Mouse (Mus musculus) heart, embryonic 16.5 days (tissue): ENCODE data around the gene Nodal. TPM values are rescaled to one million over a fixed set of nuclear protein-coding genes. Genes with fewer than 3 reads are reported as not detected.
"Not testable (repeated sequence)": the region's sequence is repeated elsewhere in the genome, so short reads cannot be mapped to it uniquely, and the experiment has no call there.

Source experiments
- ATAC-seq: fragments of 200-750 bp; cut with Nextera tagmentation; replicated peaks from 2 replicates; pipeline ENCODE4 v1.8.0; 2017; ENCODE audit warnings: moderate number of reproducible peaks; ENCODE audit not compliant: insufficient read depth, low FRiP score; ENCODE audit errors: extremely low read depth
- H3K27ac ChIP-seq: fragments of 300-500 bp; sonication (generic); 2 replicates; pipeline ENCODE4 v1.5.1; 2014; ENCODE audit warnings: mild to moderate bottlenecking, low read length, control low read depth, moderate library complexity
- H3K27me3 ChIP-seq: fragments of 300-500 bp; sonication (generic); 2 replicates; pipeline ENCODE4 v1.6.1; 2014; ENCODE audit warnings: low read length, mixed read lengths; ENCODE audit not compliant: control insufficient read depth, insufficient read depth
- H3K36me3 ChIP-seq: fragments of 300-500 bp; sonication (generic); 2 replicates; pipeline ENCODE4 v1.6.1; 2014; ENCODE audit not compliant: control insufficient read depth, insufficient read depth
- H3K4me1 ChIP-seq: fragments of 300-500 bp; sonication (generic); 2 replicates; pipeline ENCODE4 v1.6.1; 2014; ENCODE audit warnings: low read length, mixed read lengths; ENCODE audit not compliant: control insufficient read depth, insufficient read depth
- H3K4me2 ChIP-seq: fragments of 300-500 bp; sonication (generic); 2 replicates; pipeline ENCODE4 v1.6.1; 2014; ENCODE audit warnings: low read depth, mild to moderate bottlenecking, control low read depth, low read length
- H3K4me3 ChIP-seq: fragments of 300-500 bp; sonication (generic); 2 replicates; pipeline ENCODE4 v1.5.1; 2014; ENCODE audit warnings: mild to moderate bottlenecking, control low read depth, low read length
- H3K9ac ChIP-seq: fragments of 300-500 bp; sonication (generic); 2 replicates; pipeline ENCODE4 v1.6.1; 2014; ENCODE audit warnings: low read length, control low read depth
- H3K9me3 ChIP-seq: fragments of 300-500 bp; sonication (generic); replicated peaks from 2 replicates; pipeline ENCODE4 v1.6.1; 2016; ENCODE audit warnings: low read length; ENCODE audit not compliant: control insufficient read depth
- WGBS: fragments of 180-500 bp; shearing (Covaris S2); extraction: QIAGEN DNeasy Blood & Tissue Kit; methylation state at CpG from one replicate; pipeline ENCODE4 v1.1.7; 2014; 5-methylcytosine and 5-hydroxymethylcytosine counted together
- polyA plus RNA-seq: library from polyadenylated mRNA; unstranded; fragments of >200 nt; fragmentation: Nextera tagmentation; extraction: Ambion mirVana; gene quantifications from 2 replicates; pipeline ENCODE4 v1.2.1, GENCODE M21; 2015

Nodal gene
- polyA plus RNA-seq, 1 experiment from 2014 or later = 0.14 TPM

GRCm38 (mm10) chr10:61451931-61452617 lies 34.3 kb downstream of the Nodal start:
- Histone ChIP-seq H3K9me3 (no peaks in the 10 kb centered on the region), H3K4me1 (peaks cover 31% of the 10 kb centered on the region), H3K4me3 (peak overlapping the region; percentile 98), H3K36me3 (peaks cover 9% of the 10 kb centered on the region), H3K27ac (peak overlapping the region; percentile 82), H3K9ac (peak overlapping the region; percentile 95), H3K27me3 (no peaks in the 10 kb centered on the region), H3K4me2 (peak overlapping the region; percentile 93)
- peak; percentile 43 for ATAC-seq
- under 1% methylated on average over 52 of the region's 62 CpGs for WGBS

GRCm38 (mm10) chr10:61452645-61453044 lies 34.9 kb downstream of the Nodal start, which contains the start of gene Eif4ebp2:
Eif4ebp2 (minus strand) TSS chr10:61452661.
- ATAC-seq = peak; percentile 99
- Histone ChIP-seq H3K4me3 (peak within 1 kb of the TSS; percentile 98), H3K27me3 (no peaks in the 10 kb centered on the region), H3K27ac (peak within 1 kb of the TSS; percentile 82), H3K4me1 (peaks cover 25% of the 10 kb centered on the region), H3K9ac (peak within 1 kb of the TSS; percentile 95), H3K9me3 (no peaks in the 10 kb centered on the region), H3K36me3 (peaks cover 6% of the 10 kb centered on the region), H3K4me2 (peak within 1 kb of the TSS; percentile 93)
- 1% methylated on average over 21 of the region's 36 CpGs for WGBS

DNA sequence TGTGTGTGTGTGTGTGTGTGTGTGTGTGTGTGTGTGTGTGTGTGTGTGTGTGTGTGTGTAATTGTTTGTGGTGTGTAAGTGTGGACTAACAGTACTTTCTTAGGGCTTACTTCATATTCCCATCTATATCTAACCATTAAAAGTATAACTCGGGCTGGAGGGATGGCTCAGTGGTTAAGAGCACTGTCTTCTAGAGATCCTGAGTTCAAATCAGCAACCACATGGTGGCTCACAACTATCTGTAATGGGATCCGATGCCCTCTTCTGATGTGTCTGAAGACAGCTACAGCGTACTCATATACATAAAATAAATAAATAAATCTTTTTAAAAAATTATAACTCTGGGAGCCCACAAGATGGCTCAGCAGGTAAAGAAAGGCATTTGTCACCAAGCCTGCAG lies 35.4 kb downstream of the Nodal start:
- 63% methylated on average over 3 of the region's 3 CpGs for WGBS

DNA sequence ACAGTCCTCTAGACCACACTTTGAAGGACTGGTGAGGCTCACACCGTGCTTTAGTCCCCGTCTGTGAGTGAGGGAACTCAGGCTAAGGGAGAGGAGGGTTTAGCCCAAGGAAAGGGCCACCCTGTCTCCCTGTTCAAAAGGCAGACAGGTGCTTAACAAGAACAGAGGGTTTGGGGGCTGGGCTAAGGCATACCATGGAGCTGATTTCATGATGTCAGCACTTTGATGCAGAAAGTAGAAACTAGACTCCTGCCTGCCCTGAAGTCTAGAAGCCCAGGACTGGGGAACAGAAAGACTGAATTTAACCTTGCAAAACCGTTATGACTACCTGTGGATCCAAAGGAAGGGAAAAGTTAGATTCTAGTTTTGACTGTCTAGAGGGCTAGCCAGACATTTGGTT lies 39.4 kb downstream of the Nodal start:
- Histone ChIP-seq H3K9me3 (no peaks in the 10 kb centered on the region), H3K4me3 (no peak overlapping the region), H3K27me3 (no peaks in the 10 kb centered on the region), H3K27ac (no peak overlapping the region), H3K4me2 (no peak overlapping the region), H3K9ac (no peak overlapping the region), H3K36me3 (no peaks in the 10 kb centered on the region), H3K4me1 (no peaks in the 10 kb centered on the region)
- 63% methylated on average over 3 of the region's 3 CpGs for WGBS
- no peak for ATAC-seq

More for the DNA sequence above, 35.4 kb downstream of the Nodal start:
- not testable (repeated sequence) for H3K4me3 ChIP-seq, H3K27ac ChIP-seq, H3K9ac ChIP-seq, ATAC-seq, H3K36me3 ChIP-seq, H3K9me3 ChIP-seq, H3K4me2 ChIP-seq, H3K27me3 ChIP-seq
- peaks cover 20% of the 10 kb centered on the region for H3K4me1 ChIP-seq

DNA sequence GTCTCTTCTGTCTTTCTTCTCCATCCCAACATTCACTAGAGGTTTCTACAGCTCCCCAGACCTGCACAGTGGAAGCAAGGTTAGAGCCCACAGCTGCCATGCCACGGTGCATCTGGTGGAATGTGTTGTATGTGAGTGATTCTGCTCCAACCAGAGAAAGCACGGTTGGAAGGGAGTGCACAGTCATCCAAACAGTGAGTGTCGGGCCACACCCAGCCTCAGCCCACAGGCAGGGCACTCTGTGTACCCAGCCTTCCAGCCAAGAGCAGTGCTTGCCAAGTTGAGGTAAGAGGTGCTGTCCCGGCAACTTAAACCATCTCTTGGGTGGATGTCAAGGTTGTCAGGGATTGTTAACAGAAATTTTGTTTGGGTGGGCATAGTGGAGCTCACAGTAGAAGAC lies 47.2 kb downstream of the Nodal start:
- Histone ChIP-seq H3K36me3 (no peaks in the 10 kb centered on the region), H3K9ac (no peak overlapping the region), H3K27me3 (no peaks in the 10 kb centered on the region), H3K9me3 (no peaks in the 10 kb centered on the region), H3K27ac (no peak overlapping the region), H3K4me1 (no peaks in the 10 kb centered on the region), H3K4me3 (no peak overlapping the region), H3K4me2 (no peak overlapping the region)
- ATAC-seq = no peak
- WGBS = 66% methylated on average over 4 of the region's 4 CpGs

DNA sequence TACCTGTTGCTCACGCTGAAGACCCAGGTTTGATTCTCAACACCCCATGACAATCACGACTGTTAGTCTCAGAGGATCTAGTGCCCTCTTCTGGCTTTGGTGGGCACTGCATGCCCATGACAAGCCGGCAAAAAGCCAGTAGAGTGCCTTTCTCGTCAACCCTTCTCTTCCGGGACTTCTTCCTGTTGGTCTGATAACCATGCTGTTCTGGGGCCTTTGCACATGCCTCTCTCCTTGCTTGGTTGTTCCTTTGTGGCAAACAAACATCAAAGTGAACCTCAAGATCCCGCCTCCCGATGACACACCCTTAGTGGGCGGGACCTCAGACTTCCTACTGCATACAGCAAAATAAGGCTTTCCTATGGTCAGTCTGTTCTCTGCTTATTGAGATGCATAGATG lies 48.5 kb downstream of the Nodal start:
- no peaks in the 10 kb centered on the region for H3K4me1 ChIP-seq
- H3K9ac ChIP-seq = no peak overlapping the region
- no peaks in the 10 kb centered on the region for H3K27me3 ChIP-seq
- H3K9me3 ChIP-seq = no peaks in the 10 kb centered on the region
- H3K4me3 ChIP-seq = no peak overlapping the region
- no peak overlapping the region for H3K4me2 ChIP-seq
- 64% methylated on average over 8 of the region's 8 CpGs for WGBS
- H3K27ac ChIP-seq = no peak overlapping the region
- no peaks in the 10 kb centered on the region for H3K36me3 ChIP-seq
- ATAC-seq = no peak

DNA sequence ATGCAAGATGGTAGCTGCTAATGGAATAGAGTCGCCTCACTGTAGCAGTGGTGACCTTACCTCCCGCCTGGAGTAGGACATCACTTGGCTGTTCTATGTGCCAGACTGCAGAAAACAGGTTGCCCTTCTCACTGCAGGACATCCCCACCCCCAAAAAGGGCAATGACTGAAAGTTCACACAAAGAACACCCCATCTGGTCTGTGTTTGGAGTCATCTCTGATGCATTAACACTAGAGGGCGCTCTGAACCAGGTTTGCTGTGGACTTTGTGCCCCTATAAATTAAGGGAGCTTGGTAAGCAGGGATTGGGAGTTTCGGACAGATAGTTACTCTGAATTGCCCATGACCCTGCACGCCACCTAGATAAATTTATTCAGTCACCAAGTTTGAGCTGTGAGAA lies 49.1 kb downstream of the Nodal start:
- Histone ChIP-seq H3K27me3 (no peaks in the 10 kb centered on the region), H3K27ac (no peak overlapping the region), H3K4me1 (no peaks in the 10 kb centered on the region), H3K4me2 (no peak overlapping the region), H3K9ac (no peak overlapping the region), H3K36me3 (no peaks in the 10 kb centered on the region), H3K4me3 (no peak overlapping the region), H3K9me3 (no peaks in the 10 kb centered on the region)
- ATAC-seq = no peak
- 24% methylated on average over 5 of the region's 5 CpGs for WGBS

GRCm38 (mm10) chr10:61468900-61469299 lies 51.1 kb downstream of the Nodal start:
- no peak overlapping the region for H3K4me2 ChIP-seq
- ATAC-seq = no peak
- H3K4me3 ChIP-seq = no peak overlapping the region
- no peaks in the 10 kb centered on the region for H3K9me3 ChIP-seq
- no peaks in the 10 kb centered on the region for H3K27me3 ChIP-seq
- peaks cover 4% of the 10 kb centered on the region for H3K4me1 ChIP-seq
- H3K9ac ChIP-seq = no peak overlapping the region
- H3K36me3 ChIP-seq = no peaks in the 10 kb centered on the region
- 56% methylated on average over 7 of the region's 7 CpGs for WGBS
- H3K27ac ChIP-seq = no peak overlapping the region

DNA sequence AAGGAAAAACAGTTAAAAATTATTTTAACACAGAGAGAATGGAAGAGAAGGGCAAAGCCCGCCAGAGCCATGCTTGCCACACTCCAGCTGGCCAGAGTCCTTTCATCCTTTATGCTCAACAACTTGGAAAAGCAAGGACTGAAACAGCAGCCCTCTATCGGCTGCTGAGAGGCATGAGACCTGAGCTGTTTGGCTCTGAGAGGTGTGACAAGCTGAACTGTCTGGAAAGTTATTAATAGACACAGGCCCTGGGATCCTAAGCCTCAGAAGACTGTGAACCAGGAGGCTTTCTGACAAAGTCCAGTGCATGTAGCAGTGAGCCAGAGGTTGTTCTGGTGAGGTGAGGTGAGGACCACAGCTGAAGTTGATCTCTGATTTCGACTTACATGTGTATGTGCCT lies 55.9 kb downstream of the Nodal start:
- H3K27ac ChIP-seq = peak overlapping the region; percentile 85

More for the DNA sequence above, 55.9 kb downstream of the Nodal start:
- Histone ChIP-seq H3K4me2 (0 out of 2 replicates have a peak overlapping the region, but pooled peaks have one; percentile 4), H3K27me3 (no peaks in the 10 kb centered on the region), H3K9ac (peak overlapping the region; percentile 28; the same call in 1 of the 2 replicates), H3K4me3 (no peak overlapping the region), H3K36me3 (no peaks in the 10 kb centered on the region), H3K4me1 (peaks cover 22% of the 10 kb centered on the region), H3K9me3 (no peaks in the 10 kb centered on the region)
- peak; percentile 50 for ATAC-seq
- WGBS = 38% methylated on average over 3 of the region's 3 CpGs
